Mouse (Mus musculus): ENCODE results near the gene Nova2.

GRCm38 (mm10) chr7:18958384-18958766, 32.7 kb downstream of the Nova2 start:
- TF ChIP-seq TAL1 (IDR thresholded peaks at IDR 0.05; ENCODE audit: low read length) (no peak), GATA1 (IDR thresholded peaks at IDR 0.05; ENCODE audit: low read length) (no peak)
